Mouse (Mus musculus) hematopoietic stem cell, adult 5-6 weeks (primary cell): Measurements from ENCODE around the gene Cd47. TPM values are rescaled to one million over a fixed set of nuclear protein-coding genes. Genes with fewer than 3 reads are reported as not detected.

ENCODE experiments used
- ATAC-seq, 2 experiments: fragments of 125-278 bp in 1 of 2; replicated peaks in 1 of 2; 2 replicates each; pipeline ENCODE4 v1.8.0; 2016 to 2017; ENCODE audit warnings: inconsistent platforms in 2 of 2, mild to moderate bottlenecking in 2 of 2, moderate number of reproducible peaks in 2 of 2, low read depth in 1 of 2, moderate TSS enrichment in 1 of 2; ENCODE audit not compliant: low FRiP score in 2 of 2, poor library complexity in 2 of 2, severe bottlenecking in 2 of 2, insufficient read depth in 1 of 2, low TSS enrichment in 1 of 2
- total RNA-seq: library from RNA; stranded (forward); fragments of 172-1452, 232-1000 nt; gene quantifications from 2 replicates; pipeline ENCODE4 v1.2.3, GENCODE M21; 2017

Gene Cd47
- total RNA-seq, 1 experiment from 2014 or later: 146 TPM

DNA sequence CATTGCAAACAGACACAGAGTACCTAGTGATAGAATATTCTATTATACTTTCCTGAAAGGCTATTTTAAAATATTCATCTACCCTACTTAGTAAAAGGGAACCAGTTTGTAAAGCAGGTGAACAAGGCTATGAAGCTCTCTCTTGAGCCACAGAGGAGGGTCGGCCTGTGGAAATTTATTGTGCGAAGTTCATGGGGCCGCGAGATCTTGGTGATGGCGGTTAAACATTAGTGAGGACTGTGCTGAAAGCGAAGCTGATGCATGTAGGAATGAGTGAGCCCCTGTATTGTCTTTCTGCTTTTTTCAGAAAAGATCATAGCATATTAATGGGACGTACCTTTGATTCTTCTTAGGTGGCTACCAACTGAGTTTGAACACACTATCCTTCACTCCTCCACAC lies 147.3 kb downstream of the Cd47 start:
- ATAC-seq: no peak

DNA sequence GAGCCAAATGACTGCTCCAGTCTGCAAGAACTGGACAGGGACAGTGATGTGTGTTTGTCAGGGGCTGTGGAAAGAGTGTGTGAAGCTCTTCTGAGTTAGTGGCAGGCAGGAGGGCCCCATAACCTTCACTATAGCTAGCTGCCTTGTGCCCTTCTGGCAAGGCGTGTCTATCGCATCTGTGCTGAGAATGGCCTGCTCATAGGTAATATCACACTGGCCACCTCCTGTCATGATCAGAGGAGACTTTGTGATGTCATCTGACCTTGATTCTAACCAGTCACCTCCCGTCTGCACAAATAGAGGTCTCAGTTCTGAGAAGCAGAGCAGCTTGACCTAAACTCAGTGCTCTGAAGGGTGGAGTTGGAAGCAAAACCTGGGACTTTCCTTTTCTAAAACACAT lies 148.0 kb downstream of the Cd47 start:
- no peak for ATAC-seq

- ATAC-seq: no peak
Observed at GRCm38 (mm10) chr16:49949261-49949660, 148.9 kb downstream of the Cd47 start.

DNA sequence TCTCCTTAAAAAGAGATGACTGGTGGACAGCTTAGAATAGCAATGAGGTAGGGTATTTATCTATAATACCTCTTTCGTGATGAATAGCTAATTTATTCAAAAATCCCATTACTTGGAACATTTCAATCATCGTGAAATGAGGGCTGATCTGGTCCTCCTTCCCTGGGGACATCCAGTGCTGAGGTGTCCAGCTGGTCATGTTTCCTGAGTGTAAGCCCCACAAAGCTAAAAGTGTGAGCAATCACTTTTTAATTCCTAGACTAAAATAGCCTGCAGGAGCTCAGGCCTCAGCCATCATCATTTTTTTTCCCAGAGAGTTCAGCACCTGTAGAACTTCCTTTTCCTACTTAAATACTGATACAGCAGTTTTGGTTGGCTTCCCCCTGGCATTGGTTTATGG lies 150.0 kb downstream of the Cd47 start:
- no peak for ATAC-seq

DNA sequence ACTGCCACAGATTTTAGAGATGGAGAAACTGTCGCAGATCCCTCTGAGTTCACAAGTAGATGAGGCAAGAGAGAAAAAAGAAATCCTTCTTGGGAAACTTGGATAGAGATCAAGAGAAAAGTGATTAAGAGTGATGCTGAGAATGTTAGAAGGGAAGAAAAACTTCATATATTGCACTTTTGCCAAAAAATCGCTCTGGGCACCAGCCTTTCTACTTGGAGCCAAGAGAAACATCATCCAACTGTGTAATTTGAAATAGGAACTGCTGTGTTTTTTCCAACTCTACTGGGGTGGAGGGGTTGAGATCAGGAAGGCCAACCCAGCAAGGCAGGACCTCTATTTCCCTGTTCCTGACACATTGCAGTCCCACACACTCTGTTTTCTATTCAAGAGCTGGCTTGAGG lies 151.0 kb downstream of the Cd47 start:
- ATAC-seq: no peak

DNA sequence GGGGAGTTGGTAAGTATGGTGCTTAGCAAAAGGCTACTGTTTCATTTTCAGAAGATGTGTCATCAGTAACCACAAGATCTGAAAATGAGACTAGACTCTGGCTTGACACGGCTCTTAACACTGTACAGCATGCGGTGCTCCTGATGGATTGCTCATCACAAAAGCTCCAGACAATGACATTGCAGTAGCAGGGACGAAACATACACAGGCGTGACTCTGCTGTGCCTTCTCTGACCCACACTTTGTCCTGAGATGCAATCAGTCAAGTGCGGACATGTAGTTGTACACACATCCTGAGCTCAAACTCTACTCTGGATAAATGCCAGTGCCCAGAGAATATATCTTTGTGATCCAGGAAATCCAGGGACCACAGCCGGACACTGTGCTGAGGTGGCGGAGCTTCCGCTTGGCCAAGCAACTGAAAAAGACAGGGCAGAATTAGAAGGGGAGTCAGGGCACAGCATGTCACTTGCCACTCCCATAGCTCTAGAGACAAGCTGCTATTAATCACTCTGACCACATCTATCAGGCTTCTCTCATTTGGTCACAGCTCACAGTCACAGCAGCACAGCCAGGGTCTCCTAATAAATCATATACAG lies 151.7 kb downstream of the Cd47 start:
- ATAC-seq: peak; percentile 42 to 60

DNA sequence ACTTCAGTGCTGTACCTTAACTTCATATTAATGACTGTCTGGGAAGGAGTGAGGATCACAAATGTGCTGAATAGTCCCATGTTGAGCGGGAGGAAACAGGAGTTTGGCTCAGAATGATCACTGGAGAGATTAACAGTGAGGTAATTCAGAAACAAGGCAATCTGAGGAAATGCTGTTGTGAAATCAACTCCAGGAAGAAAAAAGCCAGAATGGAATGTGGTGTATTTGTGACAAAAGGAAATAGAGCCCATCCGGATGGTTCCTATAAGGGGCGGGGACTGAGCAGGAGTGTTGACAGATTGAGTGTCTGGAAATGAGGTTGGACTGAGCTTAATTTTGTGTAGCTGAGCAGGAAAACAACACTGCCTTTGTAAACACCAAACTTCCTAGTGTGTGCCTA lies 153.5 kb downstream of the Cd47 start:
- ATAC-seq: no peak

GRCm38 (mm10) chr16:49954909-49955308 lies 154.6 kb downstream of the Cd47 start:
- ATAC-seq: no peak

GRCm38 (mm10) chr16:49955325-49955724 lies 155.0 kb downstream of the Cd47 start:
- no peak for ATAC-seq

DNA sequence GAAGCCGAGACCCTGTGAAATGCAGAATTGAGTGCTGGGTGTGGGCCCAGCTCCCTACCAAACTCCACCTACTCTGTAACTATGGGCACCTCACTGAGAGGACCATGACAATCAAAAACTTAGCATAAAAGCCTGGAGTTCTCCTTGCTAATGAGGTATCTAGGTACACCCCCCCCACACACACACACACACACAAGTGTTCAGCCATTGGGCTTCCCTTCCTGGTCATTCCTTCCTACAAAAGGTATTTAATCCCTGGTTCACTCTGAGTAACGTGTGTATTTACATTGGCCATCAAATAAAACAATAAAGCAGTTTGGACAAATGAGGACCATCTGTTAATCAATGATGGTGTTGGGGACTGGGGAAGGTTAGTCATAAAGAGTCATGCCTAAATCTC lies 155.6 kb downstream of the Cd47 start:
- no peak for ATAC-seq

GRCm38 (mm10) chr16:49956531-49957302 lies 156.4 kb downstream of the Cd47 start:
- ATAC-seq: no peak

- ATAC-seq: no peak
Observed at GRCm38 (mm10) chr16:49958900-49959436, 158.6 kb downstream of the Cd47 start.

- peak; percentile 62 to 80 for ATAC-seq
Observed at GRCm38 (mm10) chr16:49962305-49962704, 162.0 kb downstream of the Cd47 start.

- ATAC-seq: no peak
Observed at GRCm38 (mm10) chr16:49964321-49964986, 164.1 kb downstream of the Cd47 start.

Other genes with a start within 250 kb of the Cd47 start
- 68.7 and 71.7 TPM in 2 replicates for gene Ift57, start 101.3 kb upstream of the Cd47 start, total RNA-seq